Mouse (Mus musculus) heart, adult 2 months (tissue): ENCODE measurements around the gene Pcsk7. TPM values are rescaled to one million over a fixed set of nuclear protein-coding genes. Genes with fewer than 3 reads are reported as not detected.

ENCODE experiments used
- DNase-seq, 2 experiments: peaks; one replicate each; pipeline ENCODE4 v3.0.0; 2021
- H3K27ac ChIP-seq: fragments of 200-600 bp; 2 replicates; pipeline ENCODE4 v1.8.1; 2022
- H3K27me3 ChIP-seq: fragments of 200-500 bp; 2 replicates; pipeline ENCODE4 v1.6.1; 2012; ENCODE audit warnings: mild to moderate bottlenecking, low read length, inconsistent platforms, mixed read lengths; ENCODE audit not compliant: control insufficient read depth, insufficient read depth
- H3K36me3 ChIP-seq: fragments of 200-500 bp; 2 replicates; pipeline ENCODE4 v1.6.1; 2012; ENCODE audit warnings: low read length, inconsistent platforms; ENCODE audit not compliant: control insufficient read depth, insufficient read depth
- H3K4me1 ChIP-seq: fragments of 200-500 bp; 2 replicates; pipeline ENCODE4 v1.6.1; 2011; ENCODE audit warnings: low read length; ENCODE audit not compliant: control insufficient read depth, insufficient read depth
- H3K4me3 ChIP-seq: fragments of 200-600 bp; 2 replicates; pipeline ENCODE4 v1.8.1; 2022
- H3K79me2 ChIP-seq: fragments of 200-500 bp; replicated peaks from 2 replicates; pipeline ENCODE4 v1.6.1; 2012; ENCODE audit warnings: mild to moderate bottlenecking, inconsistent platforms, low read length, moderate library complexity, mixed read lengths; ENCODE audit not compliant: control insufficient read depth, insufficient read depth
- H3K9ac ChIP-seq: fragments of 200-500 bp; 2 replicates; pipeline ENCODE4 v1.6.1; 2012; ENCODE audit warnings: low read depth, mild to moderate bottlenecking, control low read depth, inconsistent platforms, low read length, mixed read lengths
- CTCF ChIP-seq: fragments of 200-600 bp; IDR thresholded peaks from 2 replicates; pipeline ENCODE4 v1.8.1; 2022; ENCODE audit warnings: antibody characterized with exemption, mild to moderate bottlenecking, moderate library complexity
- EP300 ChIP-seq: fragments of 200-500 bp; IDR thresholded peaks from 2 replicates; pipeline ENCODE4 v1.6.1; 2011; ENCODE audit warnings: low read depth, low read length, control low read depth; ENCODE audit not compliant: insufficient read depth
- POLR2A ChIP-seq: fragments of 200-500 bp; IDR thresholded peaks from 2 replicates; pipeline ENCODE4 v1.6.1; 2011; ENCODE audit warnings: mild to moderate bottlenecking, low read depth, low read length, control low read depth; ENCODE audit not compliant: insufficient read depth
- WGBS: fragments of 180-500 bp; shearing (Covaris S2); methylation state at CpG from one replicate; pipeline ENCODE4 v1.1.7; 2018; 5-methylcytosine and 5-hydroxymethylcytosine counted together
- intact Hi-C: fragments of 180-260 bp; cut with DNase I; formaldehyde crosslinking; loops from one replicate; pipeline ENCODE4 v1.15.1; 2025
- polyA plus RNA-seq: library from polyadenylated mRNA; depleted of rRNA; stranded (reverse); fragments of >200 nt; gene quantifications from 2 replicates; pipeline ENCODE4 v1.2.3, GENCODE M21; 2012
- total RNA-seq, 2 experiments: library from RNA; stranded (reverse); gene quantifications; 2 replicates each; pipeline ENCODE4 v1.2.3; 2021

Pcsk7 gene
- total and polyA plus RNA-seq, 3 experiments, result 12.2 to 18.4 (median 13.9) TPM

DNA sequence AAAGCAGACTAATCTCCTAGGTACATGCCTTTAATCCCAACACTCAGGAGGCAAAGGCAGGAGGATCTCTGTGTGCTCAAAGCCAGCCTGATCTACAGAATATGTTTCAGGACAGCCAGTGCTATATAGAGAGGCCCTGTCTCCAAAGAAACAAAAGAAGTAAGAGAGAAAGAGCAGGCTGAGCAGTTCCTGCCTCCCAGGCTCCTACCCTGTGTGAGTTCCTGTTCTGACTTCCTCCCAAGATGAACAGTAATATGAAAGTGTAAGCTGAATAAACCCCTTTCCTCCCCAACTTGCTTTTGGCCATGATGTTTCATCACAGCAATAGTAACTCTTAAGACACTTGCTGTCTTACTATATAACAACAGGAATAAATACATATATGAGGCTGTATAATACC lies 12.6 kb upstream of the Pcsk7 start:
- intact Hi-C loops, result no loop called here
- H3K9ac ChIP-seq, result no peak overlapping the region
- TF ChIP-seq CTCF (no peak), POLR2A (no peak), EP300 (no peak)
- H3K36me3 ChIP-seq, result peaks cover 4% of the 10 kb centered on the region; the same call in 1 of the 2 replicates
- no peak for DNase-seq
- H3K27me3 ChIP-seq, result no peaks in the 10 kb centered on the region
- no peaks in the 10 kb centered on the region for H3K79me2 ChIP-seq
- no peak overlapping the region for H3K27ac ChIP-seq
- no peaks in the 10 kb centered on the region for H3K4me1 ChIP-seq
- H3K4me3 ChIP-seq, result no peak overlapping the region

DNA sequence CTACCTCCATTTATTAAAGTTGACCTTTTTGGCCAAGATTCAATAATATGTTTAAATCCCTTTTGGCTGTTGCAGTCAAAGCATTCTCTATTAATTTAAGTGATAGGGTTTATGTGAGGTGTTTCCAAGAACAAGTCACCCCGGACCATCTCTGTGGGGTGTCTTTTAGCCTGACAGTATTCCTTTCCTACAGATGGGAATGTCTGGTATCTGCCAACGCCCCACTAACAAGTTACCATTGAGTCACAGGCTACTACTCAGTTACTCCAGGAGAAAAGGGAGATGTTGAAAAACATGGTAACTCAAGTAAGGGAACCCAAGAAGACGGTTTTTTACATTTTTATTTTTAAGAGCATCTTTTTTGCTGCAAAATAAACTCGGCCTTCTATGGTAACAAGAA lies 1.1 kb upstream of the Pcsk7 start:
- H3K4me1 ChIP-seq, result peaks cover 3% of the 10 kb centered on the region
- TF ChIP-seq POLR2A, result no peak
- TF ChIP-seq EP300, result no peak
- no peak for TF ChIP-seq CTCF
- intact Hi-C loops, result loop anchor here (5.0 kb wide), 2 partner anchors 77 to 377 kb away; partner anchors contain the start of gene Bud13
- no peak for DNase-seq
- no peaks in the 10 kb centered on the region for H3K27me3 ChIP-seq
- WGBS, result 55% methylated on average over 4 of the region's 4 CpGs
- H3K36me3 ChIP-seq, result peaks cover 2% of the 10 kb centered on the region
- no peak overlapping the region for H3K27ac ChIP-seq
- peak overlapping the region; percentile 83; the same call in 1 of the 2 replicates for H3K4me3 ChIP-seq
- H3K79me2 ChIP-seq, result peaks cover 6% of the 10 kb centered on the region
- no peak overlapping the region for H3K9ac ChIP-seq

DNA sequence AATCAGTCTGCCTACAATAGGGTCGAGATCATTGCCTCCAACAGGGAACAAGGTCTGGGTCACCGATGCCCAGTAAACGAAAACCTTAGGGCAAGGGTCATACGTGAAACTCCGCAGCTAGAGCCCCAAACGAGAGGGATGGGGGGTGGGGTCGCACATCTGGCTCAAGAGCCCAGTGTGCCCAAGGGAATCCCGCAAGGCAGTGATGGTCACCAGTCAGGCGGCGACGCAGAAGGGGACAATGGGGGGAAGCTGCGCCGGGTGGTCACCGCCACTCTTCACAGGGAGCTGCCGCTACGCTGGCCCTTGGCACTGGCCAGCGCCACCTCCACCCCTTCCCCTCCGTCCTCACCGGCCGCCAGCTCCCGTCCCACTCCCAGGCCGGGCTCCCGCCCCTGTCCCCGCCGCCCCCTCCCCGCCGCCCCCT lies 473 bp upstream of the Pcsk7 start:
- peaks cover 6% of the 10 kb centered on the region for H3K79me2 ChIP-seq
- under 1% methylated on average over 23 of the region's 27 CpGs for WGBS
- H3K27me3 ChIP-seq, result no peaks in the 10 kb centered on the region
- peak overlapping the region; percentile 83 for H3K4me3 ChIP-seq
- H3K36me3 ChIP-seq, result peaks cover 2% of the 10 kb centered on the region
- no peak for TF ChIP-seq POLR2A
- no peak for TF ChIP-seq CTCF
- no peak for TF ChIP-seq EP300
- peak overlapping the region; percentile 87 for H3K9ac ChIP-seq
- no peak for DNase-seq
- intact Hi-C loops, result loop anchor here (5.0 kb wide), 2 partner anchors 76 to 376 kb away; partner anchors contain the start of gene Bud13
- peaks cover 3% of the 10 kb centered on the region for H3K4me1 ChIP-seq
- H3K27ac ChIP-seq, result peak overlapping the region; percentile 100

DNA sequence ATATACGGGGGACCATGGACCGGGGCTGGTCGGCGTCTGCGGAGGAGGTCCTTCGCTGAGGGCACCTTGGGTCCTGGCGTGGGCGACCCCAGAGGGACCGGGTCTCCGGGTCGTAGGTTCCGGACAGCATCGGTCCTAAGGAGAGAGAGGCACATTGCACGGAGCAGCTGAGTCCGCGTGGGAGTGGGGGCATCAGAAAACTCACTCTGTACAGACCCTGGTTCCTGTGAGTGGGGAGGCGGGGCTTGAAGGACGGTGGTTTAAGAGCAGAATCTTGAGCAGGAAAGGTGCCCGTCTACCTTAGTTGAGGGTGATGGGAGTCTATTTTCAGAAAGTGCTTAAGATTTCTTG lies 756 bp downstream of the Pcsk7 start:
- H3K27ac ChIP-seq, result peak overlapping the region; percentile 100
- H3K4me1 ChIP-seq, result peaks cover 3% of the 10 kb centered on the region
- H3K79me2 ChIP-seq, result peaks cover 6% of the 10 kb centered on the region
- peaks cover 2% of the 10 kb centered on the region for H3K36me3 ChIP-seq
- peak overlapping the region; percentile 95 for H3K9ac ChIP-seq
- no peak for DNase-seq
- intact Hi-C loops, result loop anchor here (1.0 to 5.0 kb wide), 3 partner anchors 48 to 375 kb away; partner anchors contain the start of genes Bud13 and Sidt2
- WGBS, result under 1% methylated on average over 19 of the region's 19 CpGs
- peak overlapping the region; percentile 83 for H3K4me3 ChIP-seq
- TF ChIP-seq EP300 (no peak), CTCF (no peak), POLR2A (no peak)
- H3K27me3 ChIP-seq, result no peaks in the 10 kb centered on the region

DNA sequence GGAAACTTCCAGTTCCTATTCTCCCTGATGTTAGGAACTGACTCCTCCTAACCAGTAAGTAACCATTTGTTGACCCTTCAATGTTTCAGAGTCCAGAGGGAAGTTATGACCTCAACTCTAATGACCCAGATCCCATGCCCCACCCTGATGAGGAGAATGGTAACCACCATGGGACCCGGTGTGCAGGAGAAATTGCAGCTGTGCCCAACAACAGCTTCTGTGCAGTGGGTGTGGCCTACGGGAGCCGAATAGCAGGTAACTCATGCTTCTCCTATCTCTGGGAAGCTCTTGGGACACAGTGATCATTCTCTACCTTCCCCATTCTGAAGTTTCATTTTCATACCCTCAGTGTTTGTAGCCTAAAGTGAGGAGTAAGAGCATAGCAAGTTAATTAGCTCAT lies 4.7 kb downstream of the Pcsk7 start:
- intact Hi-C loops, result loop anchor here (1.0 kb wide), 1 partner anchor 26 kb away; no protein-coding TSS in a partner anchor
- 77% methylated on average over 3 of the region's 3 CpGs for whole genome bisulfite sequencing
- peaks cover 3% of the 10 kb centered on the region for H3K4me1 ChIP-seq

DNA sequence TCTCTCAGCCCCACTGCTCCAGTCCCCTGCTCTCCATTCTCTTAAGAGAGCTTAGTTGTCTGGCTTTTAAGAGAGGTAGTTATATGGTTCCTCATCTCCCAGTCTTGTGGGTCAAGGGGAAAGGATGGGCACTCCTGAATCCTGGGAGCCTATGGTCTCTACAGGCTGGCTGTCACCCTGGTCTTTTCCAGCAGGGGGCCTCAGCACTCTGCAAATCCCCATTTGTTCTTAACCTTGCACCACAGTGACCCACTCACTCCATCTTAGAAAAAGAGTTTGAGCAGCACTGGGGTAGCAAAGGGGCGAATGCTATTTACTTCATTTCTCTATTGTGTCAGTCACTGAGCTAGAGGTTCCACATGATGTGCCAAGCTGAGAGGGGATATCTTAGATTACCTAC lies 5.4 kb downstream of the Pcsk7 start:
- intact Hi-C loops, result loop anchor here (1.0 kb wide), 1 partner anchor 26 kb away; no protein-coding TSS in a partner anchor
- no peak overlapping the region for H3K4me3 ChIP-seq
- peak; percentile 48 to 72 for DNase-seq
- no peak overlapping the region for H3K9ac ChIP-seq
- H3K79me2 ChIP-seq, result peaks cover 5% of the 10 kb centered on the region
- 59% methylated on average over 1 of the region's 1 CpGs for WGBS
- no peaks in the 10 kb centered on the region for H3K27me3 ChIP-seq
- no peak overlapping the region for H3K27ac ChIP-seq
- TF ChIP-seq CTCF (peak; percentile 86), EP300 (0 out of 2 replicates have a peak, but pooled peaks have one; percentile 11), POLR2A (no peak)
- H3K36me3 ChIP-seq, result peaks cover 2% of the 10 kb centered on the region
- H3K4me1 ChIP-seq, result peaks cover 3% of the 10 kb centered on the region

More for the DNA sequence above, 4.7 kb downstream of the Pcsk7 start:
- no peak overlapping the region for H3K4me3 ChIP-seq
- TF ChIP-seq POLR2A (no peak), EP300 (no peak), CTCF (no peak)
- H3K27me3 ChIP-seq, result no peaks in the 10 kb centered on the region
- no peak overlapping the region for H3K9ac ChIP-seq
- H3K27ac ChIP-seq, result no peak overlapping the region
- no peak for DNase-seq
- H3K36me3 ChIP-seq, result peaks cover 2% of the 10 kb centered on the region
- peaks cover 5% of the 10 kb centered on the region for H3K79me2 ChIP-seq
